Mouse (Mus musculus): ENCODE measurements around the gene Phactr2.

The Phactr2 gene

GRCm38 (mm10) chr10:13395753-13396152, 78.5 kb downstream of the Phactr2 start:
- DNase-seq (ENCODE audit: low spot score) = no peak

GRCm38 (mm10) chr10:13394000-13394399, 80.2 kb downstream of the Phactr2 start:
- no peak for DNase-seq (ENCODE audit: low spot score)

GRCm38 (mm10) chr10:13388116-13388922, 85.9 kb downstream of the Phactr2 start:
- peak; percentile 49 for DNase-seq (ENCODE audit: low spot score)

- DNase-seq (ENCODE audit: low spot score) = no peak
Observed at GRCm38 (mm10) chr10:13384866-13385265, 89.3 kb downstream of the Phactr2 start.

GRCm38 (mm10) chr10:13377895-13378294, 96.3 kb downstream of the Phactr2 start:
- no peak for DNase-seq (ENCODE audit: low spot score)

- DNase-seq (ENCODE audit: low spot score) = no peak
Observed at GRCm38 (mm10) chr10:13376428-13377260, 97.6 kb downstream of the Phactr2 start.

GRCm38 (mm10) chr10:13375820-13376219, 98.4 kb downstream of the Phactr2 start:
- peak; percentile 48 for DNase-seq (ENCODE audit: low spot score)

- DNase-seq (ENCODE audit: low spot score) = no peak
Observed at GRCm38 (mm10) chr10:13369581-13370375, 104.4 kb downstream of the Phactr2 start.

GRCm38 (mm10) chr10:13364286-13364580, 110.0 kb downstream of the Phactr2 start:
- no peak for DNase-seq (ENCODE audit: low spot score)

GRCm38 (mm10) chr10:13363499-13364285, 110.5 kb downstream of the Phactr2 start:
- no peak for DNase-seq (ENCODE audit: low spot score)

GRCm38 (mm10) chr10:13360913-13361312, 113.3 kb downstream of the Phactr2 start:
- no peak for DNase-seq (ENCODE audit: low spot score)

GRCm38 (mm10) chr10:13359846-13360245, 114.4 kb downstream of the Phactr2 start:
- no peak for DNase-seq (ENCODE audit: low spot score)

GRCm38 (mm10) chr10:13358679-13359078, 115.5 kb downstream of the Phactr2 start:
- no peak for DNase-seq (ENCODE audit: low spot score)

- no peak for DNase-seq (ENCODE audit: low spot score)
Observed at GRCm38 (mm10) chr10:13346609-13347290, 127.5 kb downstream of the Phactr2 start.

- no peak for DNase-seq (ENCODE audit: low spot score)
Observed at GRCm38 (mm10) chr10:13340583-13340982, 133.6 kb downstream of the Phactr2 start.

GRCm38 (mm10) chr10:13336964-13337363, 137.2 kb downstream of the Phactr2 start:
- DNase-seq (ENCODE audit: low spot score) = no peak

GRCm38 (mm10) chr10:13335814-13336213, 138.4 kb downstream of the Phactr2 start:
- DNase-seq (ENCODE audit: low spot score) = no peak

- no peak for DNase-seq (ENCODE audit: low spot score)
Observed at GRCm38 (mm10) chr10:13335347-13335746, 138.9 kb downstream of the Phactr2 start.

- DNase-seq (ENCODE audit: low spot score) = no peak
Observed at GRCm38 (mm10) chr10:13333781-13334180, 140.4 kb downstream of the Phactr2 start.

GRCm38 (mm10) chr10:13332985-13333384, 141.2 kb downstream of the Phactr2 start:
- no peak for DNase-seq (ENCODE audit: low spot score)

- no peak for DNase-seq (ENCODE audit: low spot score)
Observed at GRCm38 (mm10) chr10:13331405-13332032, 142.7 kb downstream of the Phactr2 start.

Data from testis, postnatal 10 days (tissue).